Mouse (Mus musculus) lung, postnatal 14 days (tissue): ENCODE data around the gene Nars2.
"Not testable (repeated sequence)": the region's sequence is repeated elsewhere in the genome, so short reads cannot be mapped to it uniquely, and the experiment has no call there.

ENCODE experiments used
- DNase-seq: peaks from one replicate; pipeline ENCODE4 v3.0.0; 2021

The Nars2 gene

DNA sequence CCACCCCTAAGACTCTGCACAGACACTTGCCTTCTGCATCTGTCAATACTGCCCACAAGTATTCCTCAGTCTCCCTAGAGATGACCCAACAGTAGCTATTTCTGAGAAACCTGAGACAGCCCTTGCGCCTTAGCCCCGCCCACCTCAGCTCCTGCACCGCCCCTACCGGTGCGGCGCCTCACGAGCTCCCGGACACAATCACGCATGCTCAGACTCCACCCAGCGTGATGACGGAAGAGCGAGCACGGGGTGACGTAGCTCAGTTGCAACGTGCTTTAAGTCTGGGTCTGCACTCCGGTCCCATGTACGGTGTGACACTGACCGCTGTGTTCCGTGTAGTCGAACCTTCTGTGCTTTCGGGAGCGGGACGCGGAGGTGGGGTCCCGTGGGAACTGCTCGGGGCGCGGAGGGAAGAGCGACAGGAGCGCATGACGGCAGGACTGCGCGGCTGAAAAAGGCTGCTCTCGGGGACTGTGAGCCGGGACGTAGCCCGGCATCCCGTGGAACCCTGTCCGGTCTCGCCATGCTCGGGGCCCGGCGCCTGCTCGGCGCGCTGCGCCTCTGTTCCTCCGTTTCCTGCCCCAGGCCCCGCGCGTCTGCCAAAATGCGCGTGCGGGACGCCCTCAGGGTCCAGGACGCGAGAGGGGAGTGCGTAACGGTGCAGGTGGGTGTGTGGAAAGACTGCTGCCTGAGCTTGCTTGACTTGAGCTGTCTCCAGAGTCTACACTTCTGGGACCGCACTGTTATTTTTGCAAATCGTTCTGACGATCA is at the start of gene Nars2:
TSS of gene Nars2 (plus strand) at position 225 of the 771 bp plus-strand sequence.
- peak; percentile 90 for DNase-seq

DNA sequence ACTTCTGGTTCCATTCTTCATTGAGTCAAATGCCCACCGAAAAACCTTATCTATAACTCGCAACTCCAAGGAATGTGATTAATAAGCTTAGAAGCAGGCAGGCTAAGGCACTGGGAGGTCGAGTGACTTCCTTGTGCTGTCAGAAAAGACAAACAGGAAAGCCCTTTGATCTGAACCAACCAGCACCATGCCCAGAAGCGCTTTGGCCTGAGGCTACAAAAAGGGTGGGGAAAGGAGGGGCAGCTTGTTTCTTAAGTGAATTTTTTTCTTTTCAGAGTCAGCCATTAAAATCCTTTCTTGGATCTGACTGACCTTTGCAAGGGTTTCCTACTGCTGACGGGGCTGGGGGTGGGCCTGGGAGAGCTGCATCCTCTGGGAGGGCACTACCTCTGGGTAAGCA is 49.1 kb upstream of the Nars2 start:
- DNase-seq, result no peak

DNA sequence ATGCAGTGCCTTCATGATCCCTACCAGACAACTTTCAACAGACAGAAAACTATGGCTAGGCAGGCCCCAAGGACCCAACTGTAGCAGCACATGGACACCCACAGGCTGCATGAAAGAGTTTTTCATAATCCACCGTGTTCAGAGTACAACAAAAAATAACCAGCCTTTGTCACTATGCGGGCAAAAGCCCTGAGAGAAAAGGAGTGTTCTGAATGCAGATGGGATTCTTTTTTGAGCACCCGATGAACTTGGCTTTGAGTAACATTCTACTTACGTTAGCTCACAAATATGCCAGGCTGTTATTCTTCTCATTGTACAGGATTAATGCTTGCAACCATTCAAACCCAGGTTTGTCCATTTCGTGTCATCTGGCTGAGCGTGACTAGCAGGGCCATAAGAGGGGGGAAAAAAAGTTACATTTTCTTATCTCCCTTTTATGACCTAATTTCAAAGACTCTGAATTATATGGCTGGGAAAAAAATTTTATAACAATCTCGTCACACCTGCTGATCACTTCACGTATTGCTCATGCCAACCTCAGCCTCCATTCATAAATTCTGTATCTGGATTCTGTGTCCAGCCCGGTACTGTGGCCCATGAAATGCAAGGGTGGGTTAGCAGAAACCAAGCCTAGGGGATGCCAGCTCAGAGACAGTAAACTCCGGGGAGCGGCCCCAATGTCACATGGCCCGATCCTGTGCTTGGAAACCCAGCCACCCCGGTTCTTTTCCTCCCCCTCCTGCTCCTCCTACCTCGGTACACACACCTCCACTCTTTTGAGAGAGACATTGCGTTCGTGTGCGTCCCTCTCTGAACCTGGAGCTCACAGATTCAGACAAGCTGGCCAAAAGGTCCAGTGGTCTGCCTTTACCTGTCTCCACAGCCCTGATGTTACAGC is 48.0 kb upstream of the Nars2 start:
- DNase-seq, result no peak

DNA sequence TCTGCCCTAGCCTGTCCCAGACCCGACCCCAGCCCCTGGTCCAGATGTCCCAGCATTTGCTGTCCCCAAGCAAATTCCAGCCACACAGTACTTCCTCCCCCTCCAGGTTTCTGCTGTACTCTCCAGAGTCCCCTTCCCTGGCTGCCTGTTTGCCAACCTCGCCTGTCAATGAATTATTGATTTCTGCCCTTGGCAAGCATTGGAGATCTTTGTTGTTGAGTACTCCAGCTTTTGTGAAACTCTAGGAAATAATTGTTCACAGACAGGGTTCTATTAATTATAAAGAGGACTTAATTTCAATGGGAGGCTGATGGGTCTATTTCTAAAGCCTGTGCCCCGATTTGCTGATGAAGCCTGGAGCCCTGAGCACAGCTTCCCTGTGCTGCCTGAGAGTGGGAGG is 46.9 kb upstream of the Nars2 start:
- no peak for DNase-seq

DNA sequence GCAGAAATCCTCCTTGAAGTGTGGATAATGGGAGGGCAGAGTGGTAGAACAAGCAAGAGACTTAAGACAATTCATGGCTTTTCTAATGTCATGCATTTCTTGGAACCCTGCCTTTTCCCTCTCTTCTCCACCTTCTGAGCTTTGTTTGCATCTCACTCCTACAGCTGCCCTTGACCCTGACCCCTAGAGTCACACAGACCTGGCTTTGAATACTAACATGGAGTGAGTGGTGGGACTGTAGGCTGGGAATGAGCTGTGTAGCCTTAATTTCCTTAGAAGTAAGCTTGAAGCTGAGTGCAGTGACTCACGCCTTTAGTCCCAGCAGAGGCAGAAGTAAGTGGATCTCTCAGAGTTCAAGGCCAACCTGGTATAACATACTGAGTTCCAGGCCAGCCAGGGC is 46.4 kb upstream of the Nars2 start:
- DNase-seq, result no peak

DNA sequence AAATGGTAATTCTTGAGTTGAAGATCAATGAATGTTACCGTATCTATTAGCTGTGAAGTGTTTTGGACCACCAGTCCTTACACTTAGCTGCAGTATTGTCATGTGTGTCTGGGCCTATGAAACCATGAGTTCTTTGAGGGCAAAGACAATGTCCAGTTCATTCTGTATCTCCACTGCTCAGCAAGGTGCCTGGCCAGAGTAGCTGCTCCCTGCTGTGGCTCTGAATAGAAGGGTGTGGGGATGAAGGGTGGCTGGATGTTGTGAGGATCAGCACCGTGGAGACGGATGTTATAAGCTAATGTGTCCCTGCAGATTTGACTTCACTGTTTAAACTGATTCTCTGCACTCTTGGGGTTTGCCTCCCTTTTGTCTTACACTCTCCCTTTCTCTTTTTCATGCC is 45.9 kb upstream of the Nars2 start:
- no peak for DNase-seq

DNA sequence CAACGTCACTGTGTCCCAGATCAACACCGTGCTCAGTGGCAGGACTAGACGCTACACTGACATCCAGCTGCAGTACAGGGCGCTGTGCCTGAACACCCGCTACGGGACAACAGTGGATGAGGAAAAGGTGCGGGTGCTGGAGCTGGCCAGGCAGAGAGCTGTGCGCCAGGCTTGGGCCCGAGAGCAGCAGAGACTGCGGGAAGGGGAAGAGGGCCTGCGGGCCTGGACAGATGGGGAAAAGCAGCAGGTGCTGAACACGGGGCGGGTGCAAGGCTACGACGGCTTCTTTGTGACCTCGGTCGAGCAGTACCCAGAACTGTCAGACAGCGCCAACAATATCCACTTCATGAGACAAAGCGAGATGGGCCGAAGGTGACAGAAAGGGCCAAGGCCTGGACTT is 45.1 kb upstream of the Nars2 start:
- DNase-seq, result no peak

DNA sequence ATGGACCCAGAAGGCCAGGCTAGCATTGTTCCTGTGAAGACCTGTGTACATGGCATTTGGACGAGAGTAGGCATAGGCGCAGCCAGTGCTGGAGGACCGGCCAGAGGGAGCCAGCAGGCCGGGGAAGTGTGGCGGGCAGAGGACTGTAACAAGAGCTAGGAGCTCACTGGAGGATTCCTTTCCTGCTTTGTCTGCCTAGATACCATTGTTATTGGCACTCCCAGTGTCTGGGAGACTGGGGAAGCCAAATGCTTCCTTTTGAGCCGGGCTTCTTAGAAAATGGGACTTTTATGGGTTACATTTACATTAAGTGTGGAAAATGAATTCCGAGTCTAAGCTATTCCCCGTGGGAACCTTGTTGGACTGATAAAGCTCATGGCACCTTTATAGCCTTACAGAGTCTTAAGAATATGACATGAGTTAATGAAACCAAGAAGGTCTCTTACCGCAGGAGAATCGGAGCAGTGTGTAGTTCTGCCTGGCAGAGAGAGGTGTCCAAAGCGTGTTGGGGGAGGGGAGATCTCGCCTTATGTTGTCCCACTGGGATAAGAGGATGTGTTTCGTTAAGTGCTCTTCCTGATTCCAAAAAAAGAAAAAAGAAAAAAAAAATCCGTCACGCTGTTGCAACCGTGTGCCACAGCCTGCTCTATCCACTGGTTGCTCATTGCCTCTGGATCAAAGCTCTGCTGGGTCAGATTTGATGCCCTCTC is 43.2 kb upstream of the Nars2 start:
- DNase-seq, result no peak

DNA sequence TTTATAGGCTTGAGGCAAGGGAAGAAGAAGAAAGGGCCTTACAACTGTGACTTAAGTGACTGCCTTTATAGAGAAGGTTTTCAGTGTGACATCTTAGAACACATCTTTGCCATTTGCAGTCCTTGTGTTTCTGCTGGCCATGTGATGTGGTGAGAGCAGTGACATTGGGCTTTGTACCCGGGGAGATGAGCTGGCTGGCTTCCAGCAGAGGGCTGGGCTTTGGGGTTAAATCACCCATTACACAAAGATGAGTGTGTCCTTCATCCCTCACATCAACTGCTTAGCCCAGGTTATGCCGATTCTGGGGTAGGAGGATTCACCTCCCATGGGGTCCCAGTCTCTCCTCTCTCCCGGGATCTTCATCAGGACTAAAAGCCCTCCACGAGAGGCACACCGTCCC is 41.4 kb upstream of the Nars2 start:
- peak; percentile 9 for DNase-seq

DNA sequence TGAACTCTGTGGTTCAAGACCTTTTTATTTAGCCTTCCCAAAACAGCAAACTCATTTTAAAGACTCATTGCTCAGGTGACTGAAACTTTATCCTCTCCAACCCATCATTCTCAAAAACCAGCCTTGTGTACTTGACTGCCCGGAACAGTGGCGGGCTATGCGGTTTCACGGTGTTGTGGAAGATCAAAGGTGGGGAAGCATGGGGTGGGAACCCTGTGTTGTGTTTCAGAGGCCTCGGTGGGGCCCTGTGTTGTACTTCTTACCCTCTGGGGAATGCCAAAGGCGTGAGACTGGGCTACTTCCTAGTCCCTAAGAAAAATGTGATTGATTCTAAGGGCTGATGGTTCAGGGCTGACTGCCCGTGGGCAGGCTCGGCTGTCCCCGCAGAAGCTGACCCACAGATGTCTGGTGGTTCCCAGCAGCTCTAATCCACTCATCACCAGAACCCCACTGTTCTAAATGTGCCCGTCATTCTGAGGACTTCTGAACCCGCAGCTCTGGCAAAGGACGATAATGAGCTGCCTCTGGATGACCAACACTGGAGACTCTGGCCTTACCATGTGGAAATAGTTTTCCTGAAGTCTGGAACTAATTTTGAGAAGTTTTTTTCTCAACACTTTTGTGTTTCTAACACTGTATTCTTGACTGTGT is 40.9 kb upstream of the Nars2 start:
- no peak for DNase-seq

DNA sequence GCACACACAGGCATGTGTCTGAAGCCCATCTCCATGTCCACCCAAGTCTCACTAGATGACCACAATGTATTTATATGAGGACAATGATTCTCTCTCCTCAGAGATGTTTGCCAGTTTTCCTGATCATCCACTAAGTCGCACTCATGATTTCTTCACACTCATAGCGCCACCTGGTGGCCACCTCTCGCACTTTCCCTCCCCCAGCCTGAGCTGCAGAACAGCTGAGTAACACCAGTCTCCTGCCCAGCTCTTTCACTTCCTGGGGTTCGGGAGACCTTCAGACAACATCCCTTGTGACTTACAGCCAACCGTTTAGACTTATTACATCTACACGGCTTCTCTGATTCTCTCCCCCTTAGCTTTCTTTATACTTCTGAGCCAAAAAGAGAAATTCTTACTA is 37.3 kb upstream of the Nars2 start:
- DNase-seq, result peak; percentile 88

DNA sequence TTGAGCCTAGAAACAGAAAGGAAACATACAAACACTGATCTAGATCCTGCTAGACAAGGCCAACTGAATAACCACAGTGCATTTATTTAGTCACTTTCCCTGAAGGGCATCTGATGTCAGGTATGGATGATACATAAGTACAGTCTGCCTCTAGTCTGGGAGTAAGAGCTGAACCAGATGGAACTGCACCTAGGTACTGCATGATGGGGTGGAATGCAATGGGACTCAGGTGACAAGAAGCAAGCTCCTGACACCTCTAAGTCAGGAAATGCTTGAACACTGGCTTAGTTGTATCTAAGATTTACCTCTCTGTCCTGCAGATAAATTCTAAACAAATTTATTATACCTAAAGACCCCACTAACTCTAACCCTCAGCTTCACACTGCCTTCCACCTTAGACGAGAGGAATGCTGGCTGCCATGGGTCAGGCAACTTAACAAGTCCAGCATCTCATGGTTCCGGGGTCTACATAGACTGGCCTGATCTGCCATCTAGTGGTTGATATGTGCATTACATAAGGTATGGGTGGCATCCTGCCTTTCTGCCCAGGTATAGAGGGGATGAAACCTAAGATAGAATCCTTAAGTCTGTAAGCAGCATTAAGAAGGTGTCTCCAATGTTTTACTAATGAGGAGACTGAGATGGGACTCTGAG is 35.7 kb upstream of the Nars2 start:
- peak; percentile 70 for DNase-seq

DNA sequence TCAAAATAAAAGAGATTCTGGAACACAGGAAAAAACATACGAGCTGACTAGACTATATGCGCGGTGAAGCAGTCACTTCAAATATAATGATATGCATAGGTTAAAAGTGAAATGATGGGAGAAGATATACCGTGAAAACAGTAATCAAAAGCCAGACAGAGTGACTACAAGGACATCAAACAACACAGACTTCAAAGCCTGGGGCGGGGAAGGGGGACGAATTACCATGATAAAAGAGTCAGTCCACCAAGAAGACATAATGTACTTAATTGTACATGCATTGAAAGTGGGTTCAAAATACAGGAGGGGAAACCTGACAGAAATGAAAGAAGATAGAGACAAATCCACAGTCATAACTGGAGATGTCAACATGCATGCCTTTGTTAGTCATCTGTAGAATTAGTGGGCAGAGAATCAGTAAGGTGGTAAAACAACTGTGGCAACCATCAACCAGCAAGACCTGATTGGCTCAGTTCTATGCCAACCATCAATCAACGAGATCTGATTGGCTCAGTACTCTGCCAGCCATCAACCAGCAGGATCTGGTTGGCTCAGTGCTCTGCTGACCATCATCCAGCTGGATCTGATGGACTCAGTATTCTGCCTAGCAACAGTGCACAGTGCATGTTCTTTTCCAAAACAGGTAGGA is 30.7 kb upstream of the Nars2 start:
- DNase-seq, result no peak

DNA sequence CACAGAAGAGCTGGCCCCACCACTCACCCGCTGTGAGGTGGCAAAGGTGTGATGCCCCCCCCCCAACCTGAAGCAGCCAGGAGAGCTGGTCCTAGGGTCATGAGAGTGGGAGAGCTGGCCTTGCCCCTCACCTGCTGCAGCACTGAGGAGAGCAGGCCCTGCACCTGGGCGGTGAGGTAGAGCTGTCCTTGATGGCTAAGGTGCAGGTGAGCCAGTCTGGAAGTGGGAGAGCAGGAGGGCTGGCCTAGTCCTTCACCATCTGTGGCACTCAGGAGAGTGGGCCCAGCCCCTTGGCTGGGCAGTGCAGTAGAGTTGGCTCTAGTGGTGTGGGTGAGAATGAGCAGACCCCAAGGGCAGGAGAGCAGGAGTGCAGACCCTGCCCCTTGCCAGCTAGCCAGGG is 28.4 kb upstream of the Nars2 start:
- DNase-seq, result no peak

DNA sequence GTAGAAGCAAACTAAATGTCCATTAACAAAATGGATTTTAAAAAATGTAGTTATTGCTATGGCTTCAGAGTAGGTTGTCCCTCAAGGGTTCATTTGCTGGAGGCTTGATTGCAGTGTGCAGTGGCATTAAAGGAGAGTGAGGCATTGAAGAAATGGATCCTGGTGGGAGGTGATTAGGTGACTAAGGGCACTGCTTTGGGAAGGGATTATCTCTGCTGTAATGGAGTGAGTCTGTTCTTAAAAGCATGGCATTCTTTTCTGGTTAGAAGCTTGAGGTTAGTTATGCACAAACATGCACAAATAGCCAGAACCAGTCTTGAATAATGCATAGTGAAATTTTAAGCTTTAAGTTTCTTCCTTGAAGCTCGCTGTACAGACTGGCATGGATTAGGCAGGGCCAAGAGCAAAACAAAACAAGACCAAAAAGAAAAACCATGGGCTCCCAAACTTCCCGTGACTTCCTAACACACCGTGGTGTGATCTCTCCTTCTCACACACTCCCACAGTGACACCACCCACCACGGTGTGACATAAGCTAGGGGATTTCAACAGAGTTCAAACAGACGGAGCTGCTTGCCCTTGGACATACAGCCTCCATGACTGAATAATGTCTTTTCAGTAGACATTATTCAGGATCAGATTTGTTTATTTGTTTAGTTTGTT is 7.5 kb upstream of the Nars2 start:
- no peak for DNase-seq

DNA sequence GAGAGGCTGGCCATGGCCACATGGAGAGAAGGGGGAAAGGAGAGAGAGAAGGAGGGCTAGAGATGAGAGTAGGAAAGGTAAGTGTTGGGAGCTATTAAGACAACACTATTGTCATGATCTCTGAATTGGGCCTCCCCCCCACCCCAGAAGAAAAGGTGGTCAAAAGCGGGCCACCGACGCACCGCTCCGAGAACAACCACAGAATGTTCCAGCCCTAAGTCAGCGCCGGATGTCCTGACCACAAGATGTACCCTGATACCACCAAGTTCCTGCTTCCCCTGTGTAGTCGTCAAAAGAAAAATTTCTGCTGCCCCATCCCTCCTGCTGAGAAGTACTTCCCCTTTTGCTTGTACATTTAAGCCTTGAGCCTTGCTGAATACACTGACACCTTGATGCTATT is 4.8 kb upstream of the Nars2 start:
- not testable (repeated sequence) for DNase-seq

DNA sequence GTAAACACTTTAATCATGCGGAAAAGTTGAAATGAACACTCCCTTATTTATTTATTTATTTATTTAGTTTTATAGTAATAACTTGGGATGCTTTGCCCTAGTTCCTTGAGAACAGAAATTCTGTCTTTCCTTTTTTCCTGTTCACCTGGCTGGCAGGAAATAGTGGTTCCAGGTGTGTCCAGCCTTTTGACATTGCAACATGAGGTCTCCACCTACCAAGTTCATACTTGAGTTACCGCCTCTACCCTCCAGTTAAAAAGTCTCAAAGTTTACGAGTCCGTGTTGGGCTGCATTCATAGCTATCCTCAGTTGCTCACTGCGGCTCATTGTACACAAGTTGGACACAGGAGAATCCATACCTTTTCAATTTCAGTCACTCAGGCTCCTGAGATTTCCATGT is 789 bp downstream of the Nars2 start:
- DNase-seq, result no peak

DNA sequence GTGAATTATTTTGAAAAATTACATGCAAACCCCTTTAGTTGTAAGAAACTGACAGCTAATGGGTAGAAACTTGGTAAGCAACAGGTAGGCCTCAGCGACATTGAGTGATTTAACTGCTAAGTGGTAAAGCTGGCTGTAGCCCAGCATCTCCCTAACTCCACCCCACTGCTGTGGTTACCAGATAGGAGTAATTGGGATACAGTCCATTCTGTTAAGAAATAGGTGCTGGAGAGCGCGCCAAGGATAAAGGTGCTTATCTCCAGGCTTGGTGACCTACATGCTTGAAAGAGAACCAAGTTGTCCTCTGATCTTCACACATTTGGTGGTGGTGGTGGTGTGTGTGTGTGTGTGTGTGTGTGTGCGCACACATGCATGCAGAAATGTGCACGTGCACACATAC is 7.9 kb downstream of the Nars2 start:
- DNase-seq, result no peak

DNA sequence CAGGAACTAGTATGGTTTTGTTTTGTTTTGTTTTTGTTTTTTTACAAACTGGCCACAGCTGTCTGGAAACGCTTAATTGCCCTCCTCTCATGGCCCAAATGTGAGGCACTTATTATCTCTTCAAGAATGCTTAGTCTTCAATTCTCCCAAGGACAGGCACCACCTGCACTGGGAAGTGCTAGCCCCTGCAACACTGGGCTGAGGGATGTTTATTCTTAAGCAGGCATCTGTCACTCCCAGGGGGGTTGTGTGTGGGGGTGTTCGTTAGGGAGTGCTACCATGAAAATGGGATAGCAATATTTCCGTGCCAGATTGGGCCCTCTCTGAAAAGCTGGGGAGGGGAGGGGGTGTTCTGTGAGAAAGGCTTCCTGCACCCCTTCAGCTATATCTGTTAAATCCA is 15.9 kb downstream of the Nars2 start:
- no peak for DNase-seq

DNA sequence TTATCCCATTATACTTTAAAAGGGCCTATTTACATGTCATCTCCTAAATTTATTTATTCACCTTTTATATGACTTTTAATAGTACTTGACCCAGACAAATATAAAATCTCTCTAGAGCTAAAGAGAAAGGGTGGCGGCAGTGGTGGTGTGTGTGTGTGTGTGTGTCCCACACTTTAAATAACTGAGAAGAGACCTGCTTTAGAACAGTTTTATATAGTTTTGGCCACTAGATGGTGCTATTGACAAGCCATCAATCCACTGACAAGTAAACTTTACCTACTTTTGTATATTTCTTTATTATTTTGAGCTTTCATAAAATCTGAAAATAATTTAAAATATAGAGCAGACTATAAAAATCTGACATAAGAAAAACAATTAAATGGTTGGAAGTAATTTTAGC is 19.1 kb downstream of the Nars2 start:
- peak; percentile 38 for DNase-seq
